Mouse (Mus musculus): ENCODE measurements around the gene Pmm1. TPM values are rescaled to one million over a fixed set of nuclear protein-coding genes. Genes with fewer than 3 reads are reported as not detected.

The Pmm1 gene
- polyA plus RNA-seq (2012; rRNA removed) = 37.8 and 50.3 TPM in 2 replicates

DNA sequence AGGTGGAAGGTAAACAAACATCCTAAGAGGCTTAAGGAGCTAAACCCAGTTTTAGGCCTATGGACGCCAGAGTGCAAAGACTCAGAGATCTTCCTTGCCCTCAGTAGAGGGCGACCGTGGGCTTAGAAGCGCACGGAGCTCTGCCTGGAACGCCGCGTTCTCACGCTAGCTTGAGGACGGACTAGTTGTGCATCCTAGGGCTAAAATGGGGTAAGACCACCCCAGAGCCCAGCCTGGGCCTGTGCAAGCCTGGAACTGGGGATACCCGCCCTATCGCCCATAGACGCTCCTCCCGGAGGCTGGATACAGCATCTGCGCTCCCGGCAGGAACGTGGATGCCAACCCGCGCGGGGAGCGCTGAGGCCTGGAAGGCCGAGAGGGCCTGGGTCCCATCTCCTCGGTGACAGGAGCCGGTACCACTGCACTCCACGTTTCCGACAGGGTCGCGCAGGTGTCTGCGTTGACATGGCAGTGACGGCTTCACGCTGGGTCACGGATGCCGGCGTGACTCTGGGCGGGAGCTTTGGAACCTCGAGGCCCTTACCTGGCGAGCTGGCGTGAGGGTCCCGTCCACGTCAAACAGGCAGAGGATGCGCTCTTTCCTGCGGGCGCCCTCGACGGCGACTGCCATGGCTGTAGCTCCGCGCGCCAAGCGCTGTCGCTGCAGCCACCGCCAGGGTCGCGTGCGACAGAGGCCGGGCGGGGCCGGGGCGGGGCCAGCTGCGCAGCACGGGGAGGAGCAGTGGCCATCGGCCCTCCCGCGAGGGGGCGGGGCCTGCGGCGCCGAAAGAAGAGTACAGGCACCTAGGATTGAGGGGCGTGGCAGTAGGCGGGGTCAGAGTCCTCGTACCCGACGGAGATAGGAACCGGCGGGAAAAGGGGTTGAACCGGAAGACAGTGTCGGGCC lies at the start of gene Pmm1:
Gene Pmm1 (minus strand): TSS at position 760 of the 907 bp plus-strand sequence.

GRCm38 (mm10) chr15:81987646-81988045 lies 26.9 kb upstream of the Pmm1 start, which contains the start of gene Xrcc6:
Gene Xrcc6 (plus strand): TSS chr15:81987835.

GRCm38 (mm10) chr15:81980321-81980720 lies 19.6 kb upstream of the Pmm1 start, which contains the start of gene 1700029P11Rik:
Gene 1700029P11Rik (plus strand): TSS chr15:81980540.

DNA sequence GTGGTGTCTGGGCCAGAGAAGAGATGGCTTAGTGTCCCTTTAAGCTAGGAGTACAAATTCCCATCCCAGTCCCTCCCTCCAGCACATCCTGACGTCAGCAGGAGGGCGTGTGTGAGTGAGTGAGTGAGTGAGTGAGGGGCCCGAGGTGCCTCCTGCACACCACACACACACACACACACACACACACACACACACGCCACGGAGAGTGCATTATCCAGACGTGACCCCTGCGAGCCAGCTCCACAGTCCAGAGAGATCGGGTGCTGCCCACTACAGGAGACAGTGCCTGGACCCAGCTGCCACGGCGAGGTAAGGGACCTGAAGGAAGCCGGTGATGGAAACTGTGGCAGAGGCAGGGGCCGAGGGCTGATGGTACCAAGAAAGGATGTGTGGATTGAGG lies 24.1 kb downstream of the Pmm1 start, which contains the start of gene Csdc2:
Gene Csdc2 (plus strand): TSS at position 81 of the 400 bp plus-strand sequence.

DNA sequence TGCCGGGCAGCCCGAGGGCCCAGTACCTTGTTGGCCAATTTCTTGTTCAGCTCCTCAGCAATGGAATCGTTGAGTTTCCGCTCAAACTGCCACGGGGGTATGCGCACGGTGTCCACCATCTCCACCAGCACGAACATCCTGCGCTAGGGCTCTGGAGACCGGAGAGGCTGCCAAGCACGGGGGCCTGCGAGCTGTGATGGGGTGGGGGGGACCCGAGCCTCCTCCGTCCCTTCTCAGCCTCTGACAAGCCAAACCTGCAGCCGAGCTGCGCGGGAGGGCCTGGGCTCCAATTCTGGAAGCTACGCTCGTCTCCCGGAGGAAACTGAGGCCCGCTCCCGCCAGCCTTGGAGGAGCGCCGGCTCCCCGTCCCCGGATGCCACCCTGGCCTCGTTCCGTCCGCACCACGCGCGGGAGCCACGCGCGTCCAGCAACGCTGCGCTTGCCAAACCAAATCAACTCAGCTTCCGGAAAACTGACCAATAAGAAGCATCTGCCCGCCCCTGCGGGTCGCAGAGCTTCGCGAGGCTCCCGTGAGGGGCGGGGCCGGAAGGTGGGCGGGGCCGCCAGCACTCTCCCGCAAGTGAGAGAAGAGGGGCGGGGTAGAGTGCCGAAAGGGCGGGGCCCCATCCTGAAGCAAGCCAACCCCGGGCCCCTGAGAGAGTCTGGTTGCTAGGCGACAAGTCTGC lies 34.8 kb downstream of the Pmm1 start, which contains the start of gene Polr3h:
Gene Polr3h (minus strand): TSS at position 481 of the 686 bp plus-strand sequence.

Other genes starting within 250 kb of the Pmm1 start
- 57.9 and 65.1 TPM in 2 replicates for gene Zc3h7b, start 215.9 kb downstream of the Pmm1 start, polyA plus RNA-seq (2012; rRNA removed)
- 112 and 211 TPM in 2 replicates for gene Rangap1, start 215.4 kb downstream of the Pmm1 start, polyA plus RNA-seq (2012; rRNA removed)
- gene Tef, start 158.5 kb downstream of the Pmm1 start, polyA plus RNA-seq (2012; rRNA removed) = 30.6 and 34.0 TPM in 2 replicates
- gene Tob2, start 102.1 kb downstream of the Pmm1 start, polyA plus RNA-seq (2012; rRNA removed) = 15.6 and 16.6 TPM in 2 replicates
- gene Phf5a, start 89.0 kb downstream of the Pmm1 start, polyA plus RNA-seq (2012; rRNA removed) = 134 and 140 TPM in 2 replicates
- 153 and 168 TPM in 2 replicates for gene Aco2, start 88.6 kb downstream of the Pmm1 start, polyA plus RNA-seq (2012; rRNA removed)
- gene Polr3h, start 34.7 kb downstream of the Pmm1 start, polyA plus RNA-seq (2012; rRNA removed) = 22.2 and 24.0 TPM in 2 replicates
- 11.6 and 15.1 TPM in 2 replicates for gene Csdc2, start 24.2 kb downstream of the Pmm1 start, polyA plus RNA-seq (2012; rRNA removed)
- gene 1700029P11Rik, start 19.6 kb upstream of the Pmm1 start, polyA plus RNA-seq (2012; rRNA removed) = not detected in 2 replicates
- 39.3 and 44.3 TPM in 2 replicates for gene Xrcc6, start 26.9 kb upstream of the Pmm1 start, polyA plus RNA-seq (2012; rRNA removed)
- gene Desi1, start 72.9 kb upstream of the Pmm1 start, polyA plus RNA-seq (2012; rRNA removed) = 20.3 and 29.7 TPM in 2 replicates
- gene Snu13, start 86.7 kb upstream of the Pmm1 start, polyA plus RNA-seq (2012; rRNA removed) = 88.9 and 164 TPM in 2 replicates
- 0.01 TPM in 1 of 2 replicates, not detected in the other for gene 4930407I10Rik, start 98.2 kb upstream of the Pmm1 start, polyA plus RNA-seq (2012; rRNA removed)
- gene Mei1, start 109.1 kb upstream of the Pmm1 start, polyA plus RNA-seq (2012; rRNA removed) = 0.06 and 0.10 TPM in 2 replicates
- gene Ccdc134, start 167.0 kb upstream of the Pmm1 start, polyA plus RNA-seq (2012; rRNA removed) = 23.7 and 25.0 TPM in 2 replicates
- gene Srebf2, start 186.3 kb upstream of the Pmm1 start, polyA plus RNA-seq (2012; rRNA removed) = 120 and 126 TPM in 2 replicates

Measured in central nervous system, embryonic 11.5 days (tissue).